Mouse (Mus musculus) urinary bladder, postnatal 25 days (tissue): ENCODE results near the gene Hepacam.

Experiments
- DNase-seq: peaks from one replicate; pipeline ENCODE4 v3.0.0; 2022; ENCODE audit warnings: low spot score

The Hepacam gene

GRCm38 (mm10) chr9:37433823-37434560 is 66.8 kb downstream of the Hepacam start:
- DNase-seq: no peak

- DNase-seq: no peak
Observed at GRCm38 (mm10) chr9:37434932-37435331, 67.8 kb downstream of the Hepacam start.

- DNase-seq: no peak
Observed at GRCm38 (mm10) chr9:37435616-37436015, 68.5 kb downstream of the Hepacam start.
